Mouse (Mus musculus): ENCODE results near the gene Tmem184a. TPM values are rescaled to one million over a fixed set of nuclear protein-coding genes. Genes with fewer than 3 reads are reported as not detected.
A peak's percentile ranks its signal among the peaks of the same experiment; 100 is the strongest.

Tmem184a gene
- total RNA-seq (2014; fragmentation: Nextera tagmentation) (not detected in 2 replicates), total RNA-seq (2017) (2.0 TPM in 1 of 2 replicates, not detected in the other)

DNA sequence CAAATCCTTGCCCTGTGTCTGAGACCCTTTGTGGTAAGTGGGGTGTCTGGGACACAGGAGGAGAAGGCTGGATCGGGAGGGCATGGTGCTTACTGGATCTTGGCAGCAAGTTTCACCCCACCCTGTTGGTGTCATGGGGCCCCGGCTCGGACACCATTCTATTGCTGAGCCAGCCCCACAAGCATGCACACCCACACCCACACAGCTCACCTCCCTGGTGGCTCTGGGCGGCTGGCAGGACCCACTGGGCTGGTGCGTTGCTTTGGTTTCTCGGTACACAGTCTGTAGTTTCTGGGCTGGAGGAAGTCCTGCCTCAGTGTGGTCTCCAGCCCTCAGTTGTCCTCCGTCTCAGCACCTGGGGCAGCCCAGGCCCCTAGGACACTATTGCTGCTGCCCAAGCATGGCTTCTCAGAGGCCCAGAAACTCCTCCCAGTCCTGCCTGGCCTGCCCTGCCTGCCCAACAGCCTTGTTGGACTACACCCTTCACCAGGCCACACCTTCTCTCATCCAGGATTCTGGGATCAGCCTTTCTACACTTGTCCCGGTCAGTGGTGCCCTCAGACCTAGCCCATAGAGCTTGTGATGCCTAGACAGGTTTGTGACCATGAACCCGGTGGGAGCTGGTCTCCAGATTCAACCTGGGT is at the start of gene Tmem184a:
Gene Tmem184a, minus strand, starts transcription at position 380 of the 644 bp plus-strand sequence.
- ATAC-seq (replicated peaks; ENCODE audit: low FRiP score, low TSS enrichment, poor library complexity, severe bottlenecking): no peak

DNA sequence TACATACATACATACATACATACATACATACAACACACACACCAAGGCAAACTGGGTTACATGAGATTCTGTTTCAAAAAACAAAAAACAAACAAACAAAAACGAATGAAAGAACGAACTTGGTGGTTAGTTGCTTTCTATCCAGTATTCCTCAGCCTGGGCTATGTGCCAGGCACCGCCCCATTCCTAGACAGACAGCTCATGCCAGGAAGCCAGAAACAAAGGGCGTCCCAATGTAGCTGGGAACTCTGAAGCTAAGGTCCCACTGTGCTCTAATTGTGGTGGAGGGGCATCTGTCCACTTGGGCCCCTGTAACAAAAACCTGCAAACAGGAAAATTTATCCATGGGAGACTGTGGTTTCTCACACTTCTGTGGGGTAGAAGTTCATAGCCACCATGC is 43.0 kb upstream of the Tmem184a start:
- ATAC-seq (replicated peaks; ENCODE audit: low FRiP score, low TSS enrichment, poor library complexity, severe bottlenecking): no peak

DNA sequence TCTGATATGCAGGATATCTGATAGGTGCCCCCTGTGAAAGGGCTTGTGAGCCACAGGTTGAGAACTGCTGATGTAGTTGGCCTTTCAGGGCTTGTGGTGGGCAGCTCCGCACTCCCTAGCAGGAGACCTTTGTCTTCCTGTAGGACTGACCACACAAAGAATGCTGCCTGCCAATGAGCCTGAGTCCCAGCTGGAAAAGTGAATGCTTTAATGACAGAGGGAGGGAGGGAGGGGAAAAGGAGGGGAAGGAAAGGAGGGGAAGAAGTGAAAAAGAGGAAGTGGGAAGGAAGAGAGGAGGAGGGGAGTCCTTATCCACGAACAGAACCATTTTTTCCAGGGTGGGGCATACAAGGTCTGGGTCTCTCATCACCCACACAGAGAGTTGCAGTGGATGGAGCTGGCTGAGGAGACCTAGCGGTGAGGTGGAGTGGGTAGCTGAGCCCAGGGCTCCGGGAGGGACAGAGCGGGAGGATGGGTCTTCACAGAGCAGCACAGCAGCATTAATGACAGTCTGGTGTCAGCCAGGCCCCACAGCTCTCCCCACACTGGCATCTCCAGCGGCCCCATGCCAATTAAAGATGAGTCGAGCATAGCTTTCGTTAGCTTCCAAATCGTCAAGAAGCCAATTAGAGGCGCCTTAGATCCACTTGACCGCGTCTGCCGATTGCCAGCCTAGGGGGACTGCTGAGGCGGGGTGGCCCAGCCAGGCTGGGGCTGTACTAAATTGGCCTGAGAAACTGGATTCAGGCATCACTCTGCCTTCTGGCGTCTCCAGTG is 40.8 kb upstream of the Tmem184a start:
- ATAC-seq (replicated peaks; ENCODE audit: low FRiP score, low TSS enrichment, poor library complexity, severe bottlenecking): no peak

GRCm38 (mm10) chr5:139849626-139850320 is 30.1 kb upstream of the Tmem184a start:
- ATAC-seq (replicated peaks; ENCODE audit: low FRiP score, low TSS enrichment, poor library complexity, severe bottlenecking): no peak

GRCm38 (mm10) chr5:139839142-139839541 is 19.4 kb upstream of the Tmem184a start:
- no peak for ATAC-seq (replicated peaks; ENCODE audit: low FRiP score, low TSS enrichment, poor library complexity, severe bottlenecking)

- peak; percentile 49; the same call in 1 of the 2 replicates for ATAC-seq (replicated peaks; ENCODE audit: low FRiP score, low TSS enrichment, poor library complexity, severe bottlenecking)
These were observed 18.8 kb upstream of the Tmem184a start for GRCm38 (mm10) chr5:139838476-139838892.

DNA sequence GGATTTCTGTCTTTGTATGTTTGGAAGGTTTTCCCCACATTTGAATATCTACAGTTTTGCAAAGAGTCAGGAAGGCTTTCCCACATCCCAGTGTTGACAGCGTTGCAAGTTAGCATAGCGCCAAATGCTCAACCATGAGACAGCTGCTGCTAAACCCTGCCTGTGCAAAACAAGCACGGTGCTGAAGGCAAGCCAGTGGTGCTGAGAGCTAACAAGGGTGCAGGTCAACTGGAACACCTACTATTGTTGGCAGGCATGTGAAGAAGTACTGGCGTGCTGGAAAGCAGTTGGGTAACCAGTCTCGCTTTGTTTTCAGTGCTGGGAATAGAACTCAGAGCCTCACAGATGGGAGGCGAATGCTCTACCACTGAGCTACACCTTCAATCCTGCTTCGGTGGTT is 16.0 kb upstream of the Tmem184a start:
- no peak for ATAC-seq (replicated peaks; ENCODE audit: low FRiP score, low TSS enrichment, poor library complexity, severe bottlenecking)

GRCm38 (mm10) chr5:139832125-139832524 is 12.4 kb upstream of the Tmem184a start:
- no peak for ATAC-seq (replicated peaks; ENCODE audit: low FRiP score, low TSS enrichment, poor library complexity, severe bottlenecking)

DNA sequence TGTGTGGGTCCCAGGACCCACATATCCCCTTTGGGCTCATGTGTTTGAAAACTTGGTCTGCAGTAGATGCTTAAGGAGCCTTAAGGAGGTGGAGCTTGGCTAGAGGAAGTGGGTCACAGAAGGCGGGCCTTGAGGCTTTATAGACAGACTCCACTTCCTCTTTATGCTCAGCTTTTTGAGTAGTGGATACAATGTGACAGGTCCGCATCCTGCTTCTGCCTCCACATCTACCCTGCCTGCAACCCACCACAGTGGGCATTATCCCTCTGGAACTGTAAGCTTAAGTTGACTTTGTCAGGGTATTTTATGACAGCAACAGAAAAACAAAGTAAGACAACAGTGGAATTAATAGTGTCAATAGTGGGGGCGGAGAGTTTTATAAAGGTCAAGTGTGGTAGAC is 11.0 kb upstream of the Tmem184a start:
- 0 out of 2 replicates have a peak, but pooled peaks have one; percentile 19 for ATAC-seq (replicated peaks; ENCODE audit: low FRiP score, low TSS enrichment, poor library complexity, severe bottlenecking)

GRCm38 (mm10) chr5:139829384-139829783 is 9.7 kb upstream of the Tmem184a start:
- ATAC-seq (replicated peaks; ENCODE audit: low FRiP score, low TSS enrichment, poor library complexity, severe bottlenecking): no peak

DNA sequence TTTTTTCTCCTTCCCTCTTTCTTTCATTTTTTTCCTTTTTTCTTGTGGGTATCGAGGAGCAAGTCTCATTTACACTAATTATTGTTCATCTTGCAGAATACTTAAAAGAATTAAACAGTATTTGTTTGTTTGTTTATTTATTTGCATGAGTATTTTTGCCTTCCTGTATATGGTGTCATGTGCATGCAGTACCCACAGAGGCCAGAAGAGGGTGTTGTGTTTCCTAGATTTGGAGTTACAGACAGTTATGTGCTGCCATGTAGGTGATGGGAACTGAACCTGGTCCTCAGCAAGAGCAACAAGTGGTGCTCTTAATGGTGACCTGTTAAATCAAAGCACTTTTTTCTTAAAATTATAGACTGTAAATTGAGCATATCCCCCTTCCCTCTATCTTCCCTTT is 7.9 kb upstream of the Tmem184a start:
- no peak for ATAC-seq (replicated peaks; ENCODE audit: low FRiP score, low TSS enrichment, poor library complexity, severe bottlenecking)

DNA sequence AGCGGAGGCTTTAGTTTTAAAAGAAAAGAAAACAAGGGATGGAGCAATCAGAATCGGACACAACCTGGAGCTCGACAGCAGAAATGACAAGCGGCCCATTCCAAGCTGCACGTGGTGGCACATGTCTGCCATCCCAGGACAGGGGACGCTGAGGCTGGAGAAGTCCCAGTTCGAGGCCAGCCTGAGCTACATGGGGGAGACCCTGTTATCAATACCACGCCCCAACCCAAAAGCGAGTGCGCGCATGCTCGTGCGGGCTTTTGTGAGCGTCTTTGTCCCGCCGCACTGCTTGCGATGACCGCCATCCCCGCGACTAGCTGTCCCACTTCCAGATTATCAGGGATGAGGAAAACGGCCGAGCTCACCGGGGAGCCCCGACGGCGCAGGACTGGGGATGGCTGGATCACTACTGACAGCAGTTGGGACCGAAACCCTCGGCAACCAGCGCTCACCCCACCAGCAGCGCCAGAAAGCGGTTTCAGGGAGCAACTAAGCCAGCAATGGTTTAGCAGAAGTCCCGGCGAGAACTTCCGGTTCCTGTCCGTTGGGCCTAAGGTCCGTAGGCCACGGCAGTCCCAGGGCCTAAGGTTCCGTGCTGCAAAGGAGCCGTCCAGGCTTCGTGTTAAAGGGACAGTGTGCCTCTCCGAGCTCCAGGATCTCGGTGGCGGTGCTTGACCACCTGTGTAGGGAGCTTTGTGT is 6.8 kb upstream of the Tmem184a start, which contains the start of the genes Gm26938 and Psmg3:
Gene Gm26938, minus strand, starts transcription at position 51 of the 699 bp plus-strand sequence.
Gene Psmg3, minus strand, starts transcription at position 529 of the 699 bp plus-strand sequence.
- peak; percentile 74 for ATAC-seq (replicated peaks; ENCODE audit: low FRiP score, low TSS enrichment, poor library complexity, severe bottlenecking)

GRCm38 (mm10) chr5:139825947-139826346 is 6.2 kb upstream of the Tmem184a start:
- 0 out of 2 replicates have a peak, but pooled peaks have one; percentile 20 for ATAC-seq (replicated peaks; ENCODE audit: low FRiP score, low TSS enrichment, poor library complexity, severe bottlenecking)

DNA sequence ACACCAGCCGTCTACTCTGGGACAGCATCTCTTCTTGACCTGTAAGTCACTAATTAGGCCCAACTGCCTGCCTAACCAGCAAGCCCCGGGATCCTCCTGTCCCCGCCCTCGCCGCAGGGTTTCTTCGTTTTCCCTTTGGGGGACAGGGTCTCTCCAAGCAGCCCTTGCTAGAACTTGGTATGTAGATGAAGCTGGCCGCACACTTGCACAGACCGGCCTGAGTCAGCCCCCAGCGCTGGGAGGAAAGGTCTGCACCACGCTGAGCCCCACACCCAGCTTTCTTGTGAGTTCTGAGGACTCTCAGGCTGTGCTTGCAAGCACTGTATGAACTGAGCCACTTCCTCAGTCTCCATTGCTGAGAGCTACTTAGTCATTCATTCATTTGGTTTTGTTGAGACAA is 4.8 kb upstream of the Tmem184a start:
- ATAC-seq (replicated peaks; ENCODE audit: low FRiP score, low TSS enrichment, poor library complexity, severe bottlenecking): no peak

DNA sequence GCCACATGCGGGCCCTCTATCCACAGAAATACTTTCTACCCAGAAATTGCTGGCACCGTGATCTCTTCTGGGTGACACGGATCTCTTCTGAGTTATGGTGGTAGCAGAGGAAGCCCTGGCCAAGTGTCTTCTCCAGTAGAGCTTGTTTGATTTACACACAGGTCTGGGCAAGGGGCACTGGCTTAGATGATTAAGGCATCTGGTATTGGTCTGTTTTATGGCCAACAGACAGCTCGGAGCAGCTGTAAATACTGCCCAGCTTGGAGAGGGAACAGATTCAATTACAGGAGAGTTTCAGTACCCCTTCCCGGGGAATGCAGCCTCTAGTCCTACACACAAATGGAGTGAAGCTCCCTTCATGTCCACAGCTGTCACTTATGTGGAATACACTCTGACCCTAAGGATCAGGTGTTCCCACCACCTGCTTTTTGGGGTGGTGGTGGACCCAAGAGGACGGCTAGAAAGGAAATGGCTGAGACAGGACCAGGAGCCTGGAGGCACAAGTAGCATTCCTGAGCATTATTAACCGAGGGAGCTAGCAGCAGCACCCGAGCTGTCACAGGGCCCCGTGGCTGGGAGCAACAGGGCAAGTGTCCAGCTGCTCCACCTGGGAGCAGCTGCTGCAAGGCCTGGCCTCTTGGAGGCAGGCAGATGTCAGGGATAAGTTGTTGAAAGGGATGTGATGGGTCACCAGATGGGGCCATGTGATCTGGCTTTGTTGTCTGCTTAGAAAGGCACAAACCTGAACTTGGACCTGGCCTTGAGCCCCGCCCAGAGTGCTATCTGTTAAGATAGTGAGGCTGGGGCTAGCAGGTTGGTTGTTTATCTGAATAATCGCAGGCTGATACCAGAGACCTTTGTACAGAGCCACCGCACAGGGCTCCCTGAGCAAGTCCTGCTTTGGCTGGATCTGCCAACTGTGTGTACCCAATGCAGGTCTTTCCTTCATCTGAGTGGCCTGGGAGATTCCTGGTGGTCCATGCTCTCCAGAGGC is 2.0 kb upstream of the Tmem184a start:
- 0 out of 2 replicates have a peak, but pooled peaks have one; percentile 9 for ATAC-seq (replicated peaks; ENCODE audit: low FRiP score, low TSS enrichment, poor library complexity, severe bottlenecking)

DNA sequence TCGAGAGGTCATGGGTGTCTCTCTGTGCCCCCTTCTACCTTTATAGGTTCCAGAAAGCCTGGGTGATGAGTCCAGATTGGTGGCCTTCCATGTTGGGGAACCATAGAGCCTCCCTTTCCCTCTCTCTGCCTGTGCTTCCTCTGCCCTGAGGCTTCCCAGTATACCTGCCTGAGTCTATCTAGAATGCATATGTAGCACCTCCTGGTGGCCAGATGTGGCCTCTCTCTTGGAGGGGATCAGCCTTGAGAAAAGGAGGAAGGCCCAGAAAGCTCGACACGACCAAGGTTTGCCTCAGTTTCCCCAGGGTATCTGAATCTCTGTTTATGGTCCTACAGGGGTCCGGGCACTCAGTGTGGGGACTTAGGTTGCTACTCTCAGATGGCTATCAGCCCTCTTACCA is 916 bp downstream of the Tmem184a start:
- peak; percentile 63 for ATAC-seq (replicated peaks; ENCODE audit: low FRiP score, low TSS enrichment, poor library complexity, severe bottlenecking)

DNA sequence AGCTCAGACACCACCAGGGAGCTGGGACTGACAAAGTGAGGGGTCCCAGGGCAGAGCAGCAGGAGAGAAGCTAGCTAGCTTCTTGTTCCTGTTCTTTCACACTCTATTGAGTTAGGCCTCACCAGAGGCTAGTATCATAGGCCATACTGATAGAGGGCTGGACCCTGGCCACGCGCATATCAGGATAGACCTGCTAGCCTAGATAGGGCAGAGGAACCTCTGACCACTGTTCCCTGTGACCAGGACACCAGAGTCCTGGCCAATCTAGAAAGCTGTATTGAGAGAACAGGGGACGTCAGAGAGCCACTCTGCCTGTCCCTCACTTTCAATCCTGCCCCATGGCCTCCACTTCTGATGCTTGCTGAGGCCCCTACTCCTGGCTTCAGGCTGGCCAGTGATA is 1.7 kb downstream of the Tmem184a start:
- ATAC-seq (replicated peaks; ENCODE audit: low FRiP score, low TSS enrichment, poor library complexity, severe bottlenecking): no peak

- no peak for ATAC-seq (replicated peaks; ENCODE audit: low FRiP score, low TSS enrichment, poor library complexity, severe bottlenecking)
These were observed 2.4 kb downstream of the Tmem184a start for GRCm38 (mm10) chr5:139817292-139817691.

All from megakaryocyte-erythroid progenitor cell, adult 5-6 weeks (primary cell).